Mouse (Mus musculus): ENCODE measurements around the gene Troap.

The Troap gene

DNA sequence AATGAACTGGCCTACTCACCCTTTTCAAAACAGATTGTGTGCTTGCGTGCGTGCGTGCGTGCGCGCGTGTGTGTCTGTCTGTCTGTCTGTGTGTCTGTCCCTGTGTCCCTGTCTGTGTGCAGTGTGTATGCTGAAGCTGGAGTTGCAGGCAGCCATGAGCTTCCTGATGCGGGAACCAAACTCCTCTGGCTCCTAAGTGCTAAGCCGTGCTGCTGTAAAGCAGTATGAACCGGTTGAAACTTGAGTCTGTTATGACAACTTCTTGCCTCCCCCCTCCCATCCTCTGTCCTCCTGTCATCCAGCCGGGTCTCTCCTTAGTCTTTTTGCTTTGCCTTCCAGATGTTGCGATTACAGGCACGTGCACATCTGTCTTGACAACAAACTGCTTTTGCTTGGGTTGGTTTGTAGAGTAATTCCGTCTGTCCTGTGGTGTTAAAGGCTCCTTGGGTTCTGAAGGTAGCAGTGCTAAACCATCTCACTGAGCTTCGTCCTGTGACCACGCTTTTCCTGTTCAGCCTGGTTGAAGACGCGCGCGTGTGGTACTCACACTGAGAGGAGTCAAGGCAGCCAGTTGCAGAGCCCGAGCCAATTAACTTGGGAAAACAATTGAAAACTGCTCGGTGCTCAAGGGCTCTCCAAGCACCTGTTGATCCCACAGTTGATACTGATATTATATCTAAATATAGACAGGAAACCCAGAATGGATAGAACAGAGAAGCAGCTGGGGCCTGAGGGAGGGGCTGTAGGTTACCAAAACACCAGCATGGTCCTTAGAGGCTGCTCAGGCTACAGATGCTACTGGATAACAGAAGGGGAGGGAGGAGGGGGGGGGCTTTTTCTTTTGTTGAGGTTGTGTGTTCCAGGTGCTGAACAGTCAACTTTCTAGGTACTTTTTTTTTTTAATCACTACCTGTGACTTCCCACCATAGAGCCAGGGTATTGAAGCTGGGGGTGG is 55.9 kb downstream of the Troap start:
- in situ Hi-C loops (cut with MboI; ENCODE audit: low pct_unique_long_range_greater_than_20kb in 1 of 2, low sequenced_read_pairs in 2 of 2, unreplicated experiment in 1 of 2), result no loop called here

All from mouse embryonic stem cell (cell line).